Mouse (Mus musculus) megakaryocyte, embryonic 14.5 days (primary cell): ENCODE measurements around the gene 4921504E06Rik. TPM values are rescaled to one million over a fixed set of nuclear protein-coding genes. Genes with fewer than 3 reads are reported as not detected.

Source experiments
- H3K27me3 ChIP-seq: replicated peaks from 2 replicates; pipeline ENCODE3; 2012; ENCODE audit warnings: inconsistent platforms
- H3K36me3 ChIP-seq: replicated peaks from 2 replicates; pipeline ENCODE3; 2012; ENCODE audit warnings: low read length, inconsistent platforms, mixed read lengths
- H3K4me1 ChIP-seq: 2 replicates; pipeline ENCODE4 v1.6.1; 2012; ENCODE audit warnings: inconsistent platforms
- H3K4me3 ChIP-seq: replicated peaks from 2 replicates; pipeline ENCODE3; 2012; ENCODE audit warnings: moderate library complexity, mild to moderate bottlenecking, inconsistent platforms
- H3K9me3 ChIP-seq: 2 replicates; pipeline ENCODE4 v1.6.1; 2012; ENCODE audit warnings: inconsistent platforms
- FLI1 ChIP-seq: IDR thresholded peaks from 2 replicates; pipeline ENCODE4 v1.6.1; 2012; ENCODE audit warnings: low read length, inconsistent platforms, mixed read lengths
- GATA1 ChIP-seq: IDR thresholded peaks from 3 replicates; pipeline ENCODE4 v1.6.1; 2012; ENCODE audit warnings: mixed read lengths, low read length, inconsistent platforms, borderline replicate concordance
- polyA plus RNA-seq: library from polyadenylated mRNA; stranded (reverse); fragments of >175 nt; gene quantifications from 2 replicates; pipeline ENCODE4 v1.2.3, GENCODE M21; 2012; ENCODE audit warnings: low replicate concordance; ENCODE audit not compliant: insufficient read depth

The 4921504E06Rik gene
- polyA plus RNA-seq, 1 experiment, result not detected

DNA sequence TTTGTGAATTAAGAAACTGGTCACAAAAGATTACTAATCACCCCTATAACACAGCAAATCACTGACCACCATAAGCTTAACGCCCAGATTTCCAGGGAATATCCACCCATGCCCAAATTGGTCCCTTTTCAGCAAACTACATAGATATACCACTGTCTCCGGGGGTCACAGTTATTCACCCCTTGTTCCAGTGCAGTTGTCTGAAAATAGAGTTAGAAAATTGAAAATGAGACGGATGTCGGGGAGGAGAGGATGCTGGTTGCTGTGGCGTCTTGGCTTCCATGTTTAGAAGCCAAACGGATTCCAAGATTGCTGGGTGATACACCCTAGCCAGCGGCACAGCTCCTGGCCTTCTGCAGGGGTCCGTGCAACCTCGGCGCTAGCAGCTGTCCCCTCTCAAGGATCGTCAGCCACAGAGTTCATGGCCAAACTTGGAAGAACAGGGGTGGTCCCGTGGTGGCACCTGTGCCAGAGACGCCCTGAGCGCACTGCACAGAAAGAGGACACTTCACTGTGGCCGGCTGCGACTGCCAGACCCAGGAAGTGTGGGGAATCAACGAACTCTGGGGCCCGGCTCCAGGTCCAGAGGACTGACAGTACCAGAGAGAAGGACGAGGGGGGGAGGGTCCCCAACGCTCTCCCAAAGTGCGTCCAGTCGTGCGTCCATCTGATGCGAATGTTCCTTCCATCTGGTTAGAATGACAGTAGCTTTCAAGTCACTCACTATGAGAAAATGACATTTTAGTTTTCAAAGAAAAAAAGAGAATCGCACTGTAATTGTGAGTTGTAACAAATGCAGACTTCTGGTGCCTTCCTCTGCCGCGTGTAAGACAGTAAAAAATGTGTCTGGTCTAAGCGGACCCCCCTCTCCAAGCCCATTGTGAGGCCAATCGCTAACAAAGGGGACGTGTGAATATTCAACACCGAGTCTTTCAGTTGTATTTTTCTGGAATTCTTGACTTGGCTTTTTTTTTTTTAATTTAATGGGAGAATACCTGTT, 123.7 kb downstream of the 4921504E06Rik start:
- Histone ChIP-seq H3K36me3 (no peaks in the 10 kb centered on the region), H3K4me1 (peaks cover 17% of the 10 kb centered on the region; the same call in 1 of the 2 replicates), H3K9me3 (peaks cover 3% of the 10 kb centered on the region; the same call in 1 of the 2 replicates), H3K4me3 (no peak overlapping the region), H3K27me3 (peaks cover 71% of the 10 kb centered on the region)
- TF ChIP-seq GATA1 (no peak), FLI1 (no peak)

DNA sequence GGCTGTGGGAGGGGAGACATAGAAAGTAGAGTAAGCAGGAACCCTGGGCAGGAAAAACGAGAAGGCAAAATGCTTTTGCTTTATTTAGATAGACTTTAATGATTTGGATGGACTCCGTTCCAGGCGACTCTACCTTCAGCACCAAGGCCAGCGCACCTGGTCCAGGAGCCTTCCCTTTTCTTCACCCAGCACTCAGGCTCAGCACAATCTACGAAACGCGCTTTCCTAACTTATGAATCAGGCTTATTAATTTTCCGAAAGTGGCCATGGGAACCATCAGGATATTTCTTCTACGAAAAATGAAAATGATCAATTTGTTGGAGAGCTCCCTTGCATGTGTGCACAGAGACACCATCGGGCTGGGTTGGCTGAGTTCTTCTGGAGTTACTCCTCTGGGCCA, 124.7 kb downstream of the 4921504E06Rik start:
- H3K4me3 ChIP-seq, result no peak overlapping the region
- H3K4me1 ChIP-seq, result peaks cover 17% of the 10 kb centered on the region; the same call in 1 of the 2 replicates
- TF ChIP-seq GATA1 (no peak), FLI1 (no peak)
- H3K36me3 ChIP-seq, result no peaks in the 10 kb centered on the region
- H3K27me3 ChIP-seq, result peaks cover 67% of the 10 kb centered on the region
- peaks cover 3% of the 10 kb centered on the region; the same call in 1 of the 2 replicates for H3K9me3 ChIP-seq

DNA sequence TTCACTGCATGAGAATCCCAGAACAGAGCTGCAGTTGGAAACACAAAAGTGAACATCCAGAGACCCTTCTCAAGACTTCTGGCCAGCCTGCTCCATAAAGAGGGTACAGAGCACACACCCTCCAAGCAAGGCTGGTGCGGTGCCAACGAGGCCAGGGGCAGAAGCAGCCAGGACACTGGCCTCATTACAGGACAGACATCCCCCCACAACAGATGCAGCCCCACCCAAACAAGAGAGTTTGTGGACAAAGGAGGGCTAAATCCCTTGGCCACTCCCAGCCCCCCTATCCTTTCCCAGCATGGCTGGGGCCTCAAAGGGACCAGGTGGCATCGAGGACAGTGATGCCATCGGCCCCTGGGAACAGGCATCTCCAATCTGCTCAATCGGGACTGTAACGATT, 130.6 kb downstream of the 4921504E06Rik start:
- no peaks in the 10 kb centered on the region for H3K9me3 ChIP-seq
- H3K4me3 ChIP-seq, result no peak overlapping the region
- no peaks in the 10 kb centered on the region for H3K36me3 ChIP-seq
- H3K4me1 ChIP-seq, result no peaks in the 10 kb centered on the region
- TF ChIP-seq FLI1 (no peak), GATA1 (no peak)
- peaks cover 30% of the 10 kb centered on the region for H3K27me3 ChIP-seq

DNA sequence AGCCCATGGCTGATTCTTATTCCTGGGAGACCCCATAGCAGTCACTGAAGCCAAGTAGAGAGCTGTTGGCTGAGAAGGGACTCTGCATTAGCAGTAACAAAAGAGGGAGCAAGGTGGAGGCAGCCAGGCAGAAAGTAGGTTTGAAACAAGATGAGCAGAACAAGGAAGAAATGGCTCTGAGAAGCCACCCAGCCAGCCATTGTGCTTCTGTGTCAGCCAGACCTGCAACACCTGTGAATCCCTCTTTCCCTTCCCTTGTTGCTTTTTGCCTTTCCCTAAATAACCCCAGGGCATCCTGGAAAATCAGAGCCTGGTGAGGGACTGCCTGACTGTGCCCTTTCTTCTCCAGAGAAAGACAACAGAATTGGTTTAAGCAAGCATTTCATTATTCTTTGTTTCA, 131.5 kb downstream of the 4921504E06Rik start:
- no peak for TF ChIP-seq GATA1
- TF ChIP-seq FLI1, result no peak
- Histone ChIP-seq H3K4me3 (no peak overlapping the region), H3K27me3 (peaks cover 26% of the 10 kb centered on the region), H3K9me3 (no peaks in the 10 kb centered on the region), H3K4me1 (no peaks in the 10 kb centered on the region), H3K36me3 (no peaks in the 10 kb centered on the region)

DNA sequence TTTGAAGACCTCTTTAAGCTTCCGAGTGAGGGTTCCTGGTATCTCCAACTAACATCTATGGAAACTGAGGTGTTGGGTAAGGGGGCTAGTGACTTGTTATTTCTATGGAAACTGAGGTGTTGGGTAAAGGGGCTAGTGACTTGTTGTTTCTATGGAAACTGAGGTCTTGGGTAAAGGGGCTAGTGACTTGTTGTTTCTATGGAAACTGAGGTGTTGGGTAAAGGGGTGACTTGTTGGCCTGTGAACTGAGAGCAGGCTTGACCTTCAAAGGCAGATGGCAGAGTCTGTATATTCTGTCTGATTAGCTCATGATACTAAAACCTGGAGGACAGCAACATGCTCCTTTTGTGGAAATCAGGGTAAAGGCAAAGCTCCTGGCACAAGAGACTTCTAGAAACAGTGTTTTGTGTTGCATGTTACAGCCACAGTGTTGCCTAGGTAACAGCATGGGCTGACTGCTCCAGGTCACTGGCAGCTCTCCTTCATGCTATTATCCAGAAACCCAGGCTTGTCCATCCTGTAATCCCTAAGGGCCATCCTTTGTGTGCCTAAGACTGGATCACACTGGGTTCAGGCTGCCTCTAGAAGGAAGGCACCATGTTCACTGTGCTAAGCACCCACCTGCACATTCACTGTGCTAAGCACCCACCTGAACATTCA, 133.9 kb downstream of the 4921504E06Rik start:
- TF ChIP-seq GATA1, result no peak
- TF ChIP-seq FLI1, result no peak

DNA sequence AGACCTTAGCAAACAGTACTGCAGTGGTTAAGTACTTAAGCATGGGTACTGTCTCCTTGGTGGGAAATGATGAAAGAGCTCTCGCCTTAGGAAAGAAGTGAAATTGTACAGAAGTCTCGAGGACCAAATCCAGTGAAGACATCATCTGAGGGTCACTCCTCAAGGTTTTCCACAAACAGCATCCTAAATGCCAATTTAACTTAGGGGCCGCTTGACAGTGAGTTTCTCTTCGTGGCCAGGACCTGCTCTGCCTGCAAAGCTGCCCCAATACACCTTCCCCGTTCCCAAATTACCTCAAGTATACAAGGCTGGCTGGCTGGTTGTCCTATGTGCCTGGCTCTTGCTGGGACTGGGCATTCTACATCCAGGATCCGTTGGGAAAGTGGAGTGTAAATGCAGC, 137.6 kb downstream of the 4921504E06Rik start:
- Histone ChIP-seq H3K9me3 (0 out of 2 replicates have a peak, but pooled peaks cover 3% of the 10 kb centered on the region), H3K36me3 (no peaks in the 10 kb centered on the region), H3K4me1 (peaks cover 9% of the 10 kb centered on the region), H3K4me3 (no peak overlapping the region), H3K27me3 (peaks cover 19% of the 10 kb centered on the region)
- TF ChIP-seq FLI1 (no peak), GATA1 (no peak)

More for the DNA sequence above, 133.9 kb downstream of the 4921504E06Rik start:
- Histone ChIP-seq H3K4me3 (no peak overlapping the region), H3K9me3 (no peaks in the 10 kb centered on the region), H3K27me3 (peaks cover 21% of the 10 kb centered on the region), H3K4me1 (0 out of 2 replicates have a peak, but pooled peaks cover under 1% of the 10 kb centered on the region), H3K36me3 (no peaks in the 10 kb centered on the region)

DNA sequence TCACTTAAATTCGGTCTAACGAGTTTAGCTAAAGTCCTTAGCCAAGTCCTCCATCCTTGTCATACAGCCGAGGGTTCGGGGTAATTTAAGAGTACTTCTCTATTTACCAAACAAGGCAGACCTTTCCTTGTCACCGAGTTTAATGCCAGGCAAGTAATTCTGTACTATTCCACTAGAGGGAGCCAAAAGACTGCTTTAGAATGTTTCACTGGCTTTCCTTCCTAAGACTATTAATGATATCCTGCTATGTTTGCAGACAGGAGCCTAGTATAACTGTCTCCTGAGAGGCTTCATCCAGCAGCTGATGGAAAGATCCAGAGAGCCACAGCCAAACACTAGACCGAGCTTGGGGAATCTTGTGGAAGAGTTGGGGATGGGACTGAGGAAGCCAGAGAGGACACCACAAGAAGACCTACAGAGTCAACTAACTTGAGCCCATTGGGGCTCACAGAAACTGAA, 138.6 kb downstream of the 4921504E06Rik start:
- Histone ChIP-seq H3K4me3 (peak overlapping the region; percentile 88), H3K4me1 (peaks cover 9% of the 10 kb centered on the region), H3K36me3 (no peaks in the 10 kb centered on the region), H3K27me3 (peaks cover 19% of the 10 kb centered on the region), H3K9me3 (peaks cover 5% of the 10 kb centered on the region; the same call in 1 of the 2 replicates)
- no peak for TF ChIP-seq GATA1
- TF ChIP-seq FLI1, result no peak

DNA sequence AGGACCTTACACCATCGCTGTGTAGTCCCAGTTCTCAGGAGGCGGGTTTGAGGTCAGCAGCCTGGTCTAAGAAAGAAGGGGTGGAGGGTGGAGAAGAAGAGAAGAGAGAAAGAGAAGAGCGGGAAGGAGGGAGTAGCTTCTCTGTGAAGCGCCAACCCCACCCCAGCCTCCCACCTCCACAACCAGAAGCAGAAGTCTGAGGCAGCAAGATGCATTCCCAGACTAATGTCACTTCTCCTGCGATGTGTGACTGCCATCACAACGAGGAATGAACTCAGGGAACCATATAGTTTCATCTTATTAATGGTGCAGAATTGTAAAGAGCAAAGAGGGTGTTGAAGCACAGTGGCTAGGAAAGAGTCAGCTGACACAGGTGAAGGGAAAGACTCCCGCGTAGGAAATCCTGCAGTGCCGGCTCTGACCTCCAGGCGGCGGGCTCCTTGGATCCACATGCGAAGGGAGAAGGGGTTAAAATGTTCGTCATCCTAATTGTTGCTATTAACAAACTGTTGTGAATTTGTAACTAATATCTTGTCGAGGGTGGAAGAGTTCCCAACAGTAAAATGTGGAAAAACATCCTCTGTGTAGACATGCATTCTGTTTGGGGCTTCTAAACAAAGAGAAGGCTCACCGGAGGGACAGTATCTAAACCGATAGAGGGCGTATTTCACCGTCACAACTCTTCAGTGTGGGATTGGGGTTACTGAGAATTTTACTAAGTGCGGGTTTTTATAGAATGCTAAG, 139.3 kb downstream of the 4921504E06Rik start:
- Histone ChIP-seq H3K9me3 (peaks cover 7% of the 10 kb centered on the region; the same call in 1 of the 2 replicates), H3K36me3 (no peaks in the 10 kb centered on the region), H3K27me3 (peaks cover 15% of the 10 kb centered on the region), H3K4me3 (peak overlapping the region; percentile 88), H3K4me1 (peaks cover 9% of the 10 kb centered on the region)
- no peak for TF ChIP-seq FLI1
- no peak for TF ChIP-seq GATA1

Other genes starting within 250 kb of the 4921504E06Rik start
- gene Msrb2, start 182.5 kb downstream of the 4921504E06Rik start, polyA plus RNA-seq, result 8.8 and 19.6 TPM in 2 replicates
- gene Ptf1a, start 108.3 kb downstream of the 4921504E06Rik start, polyA plus RNA-seq, result not detected in 2 replicates
- 0.66 TPM in 1 of 2 replicates, not detected in the other for gene Otud1, start 103.8 kb upstream of the 4921504E06Rik start, polyA plus RNA-seq